Mouse (Mus musculus) common myeloid progenitor, adult 5-6 weeks (primary cell): ENCODE measurements around the gene Notch1. TPM values are rescaled to one million over a fixed set of nuclear protein-coding genes. Genes with fewer than 3 reads are reported as not detected.

ENCODE experiments used
- ATAC-seq: replicated peaks from 2 replicates; pipeline ENCODE4 v1.8.0; 2016; ENCODE audit warnings: low read depth, mild to moderate bottlenecking, moderate TSS enrichment, inconsistent platforms; ENCODE audit not compliant: poor library complexity, severe bottlenecking
- total RNA-seq: library from RNA; stranded (forward); fragments of 200-1000, 187-1606 nt; gene quantifications from 2 replicates; pipeline ENCODE4 v1.2.3, GENCODE M21; 2017

Notch1 gene
- total RNA-seq: 6.5 and 13.7 TPM in 2 replicates

- ATAC-seq: 0 out of 2 replicates have a peak, but pooled peaks have one; percentile 12
These were observed at the start of gene Notch1 for GRCm38 (mm10) chr2:26516275-26516674. Notch1 (minus strand) TSS chr2:26516663.

- ATAC-seq: peak; percentile 89
These were observed 49.8 kb upstream of the Notch1 start for GRCm38 (mm10) chr2:26566221-26566620.

GRCm38 (mm10) chr2:26561351-26562016 lies 45.0 kb upstream of the Notch1 start:
- peak; percentile 69 for ATAC-seq

- no peak for ATAC-seq
These were observed 44.0 kb upstream of the Notch1 start for GRCm38 (mm10) chr2:26560506-26560905.

- no peak for ATAC-seq
These were observed 40.1 kb upstream of the Notch1 start for GRCm38 (mm10) chr2:26556535-26556993.

- no peak for ATAC-seq
These were observed 38.6 kb upstream of the Notch1 start for GRCm38 (mm10) chr2:26555076-26555475.

GRCm38 (mm10) chr2:26553904-26554303 lies 37.4 kb upstream of the Notch1 start:
- ATAC-seq: no peak

GRCm38 (mm10) chr2:26552066-26552465 lies 35.6 kb upstream of the Notch1 start:
- ATAC-seq: 0 out of 2 replicates have a peak, but pooled peaks have one; percentile 20

GRCm38 (mm10) chr2:26551446-26551845 lies 35.0 kb upstream of the Notch1 start:
- no peak; the same call in 1 of the 2 replicates for ATAC-seq

- 0 out of 2 replicates have a peak, but pooled peaks have one; percentile 16 for ATAC-seq
These were observed 34.3 kb upstream of the Notch1 start for GRCm38 (mm10) chr2:26550777-26551176.

GRCm38 (mm10) chr2:26550205-26550604 lies 33.7 kb upstream of the Notch1 start:
- no peak for ATAC-seq

GRCm38 (mm10) chr2:26549801-26550200 lies 33.3 kb upstream of the Notch1 start:
- peak; percentile 52 for ATAC-seq

GRCm38 (mm10) chr2:26547481-26547880 lies 31.0 kb upstream of the Notch1 start:
- ATAC-seq: no peak

GRCm38 (mm10) chr2:26544265-26544664 lies 27.8 kb upstream of the Notch1 start:
- no peak for ATAC-seq

GRCm38 (mm10) chr2:26543768-26544167 lies 27.3 kb upstream of the Notch1 start:
- ATAC-seq: no peak

- peak; percentile 34; the same call in 1 of the 2 replicates for ATAC-seq
These were observed 26.7 kb upstream of the Notch1 start for GRCm38 (mm10) chr2:26543155-26543554.

- ATAC-seq: no peak
These were observed 24.9 kb upstream of the Notch1 start for GRCm38 (mm10) chr2:26541258-26541910.

- no peak for ATAC-seq
These were observed 24.3 kb upstream of the Notch1 start for GRCm38 (mm10) chr2:26540721-26541120.

GRCm38 (mm10) chr2:26539516-26539915 lies 23.1 kb upstream of the Notch1 start:
- ATAC-seq: no peak

- ATAC-seq: no peak
These were observed 19.1 kb upstream of the Notch1 start for GRCm38 (mm10) chr2:26535517-26536045.

GRCm38 (mm10) chr2:26534616-26535015 lies 18.2 kb upstream of the Notch1 start:
- peak; percentile 69 for ATAC-seq
